Mouse (Mus musculus): ENCODE data around the gene Phgr1. TPM values are rescaled to one million over a fixed set of nuclear protein-coding genes. Genes with fewer than 3 reads are reported as not detected.

Gene Phgr1
- polyA plus RNA-seq, 1 experiment from 2014 or later = not detected

DNA sequence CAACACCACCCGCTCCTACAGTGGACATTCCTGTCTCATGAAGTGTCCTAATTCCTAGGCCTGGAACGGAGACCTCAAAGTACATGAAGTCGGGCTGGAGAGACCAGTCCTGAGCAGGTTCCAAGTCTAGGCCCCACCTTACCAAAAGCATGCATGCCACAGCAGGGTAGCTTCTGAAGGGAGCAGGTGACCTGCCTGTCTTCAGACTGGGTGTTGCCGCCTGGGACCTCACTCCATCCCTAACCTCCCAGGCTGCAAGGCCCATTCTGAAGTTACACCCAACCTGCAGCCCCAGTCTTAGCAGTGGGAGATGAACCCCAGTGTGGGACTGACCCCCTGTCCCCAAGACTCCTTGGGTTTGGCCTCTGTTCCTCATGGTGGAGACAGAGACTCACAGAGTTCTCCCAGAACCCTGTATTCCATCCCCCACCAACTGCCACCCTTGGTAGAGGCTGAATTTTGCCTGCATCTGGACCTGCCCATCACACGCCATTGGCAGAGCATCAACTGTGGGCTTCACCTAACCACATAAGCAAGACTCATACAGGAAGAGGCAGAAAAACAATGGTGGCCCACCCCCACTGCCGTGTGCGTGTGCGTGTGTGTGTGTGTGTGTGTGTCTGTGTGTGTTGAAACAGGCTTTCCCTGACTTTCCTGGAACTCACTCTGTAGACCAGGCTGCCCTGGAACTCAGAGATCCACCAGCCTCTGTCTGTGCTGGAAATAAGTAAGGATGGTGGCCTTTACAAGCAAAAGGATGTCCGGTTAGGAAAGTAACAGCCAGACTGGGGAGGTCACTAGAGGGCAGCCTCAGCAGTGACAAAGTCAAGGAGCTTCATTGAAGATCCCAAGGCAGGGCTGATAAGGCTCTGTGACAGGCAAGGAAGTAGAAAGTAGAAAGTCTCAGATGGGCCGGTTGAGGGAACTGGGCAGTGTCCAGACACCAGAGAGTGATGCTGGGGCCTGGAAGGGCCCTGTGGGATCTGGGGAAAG, 6.2 kb upstream of the Phgr1 start:
- Histone ChIP-seq H3K4me3 (no peak overlapping the region), H3K27me3 (no peaks in the 10 kb centered on the region), H3K4me1 (peaks cover 30% of the 10 kb centered on the region), H3K9me3 (no peaks in the 10 kb centered on the region), H3K27ac (replicated peaks) (no peak overlapping the region), H3K9ac (replicated peaks) (no peak overlapping the region), H3K36me3 (no peaks in the 10 kb centered on the region), H3K4me2 (replicated peaks) (no peak overlapping the region)
- ATAC-seq (replicated peaks) = no peak
- WGBS = 80% methylated on average over 10 of the region's 10 CpGs

- H3K9ac ChIP-seq (replicated peaks) = no peak overlapping the region
- H3K27me3 ChIP-seq = no peaks in the 10 kb centered on the region
- no peak overlapping the region for H3K4me2 ChIP-seq (replicated peaks)
- H3K4me1 ChIP-seq = peaks cover 24% of the 10 kb centered on the region
- H3K9me3 ChIP-seq = no peaks in the 10 kb centered on the region
- H3K27ac ChIP-seq (replicated peaks) = 0 out of 2 replicates have a peak overlapping the region, but pooled peaks have one; percentile 85
- H3K4me3 ChIP-seq = no peak overlapping the region
- no peaks in the 10 kb centered on the region for H3K36me3 ChIP-seq
- no peak for ATAC-seq (replicated peaks)
- WGBS = 98% methylated on average over 2 of the region's 2 CpGs
Measured at GRCm38 (mm10) chr2:118774536-118774935, 2.0 kb downstream of the Phgr1 start.

- 32% methylated on average over 1 of the region's 1 CpGs for WGBS
- no peak overlapping the region for H3K9ac ChIP-seq (replicated peaks)
- peak overlapping the region; percentile 85 for H3K27ac ChIP-seq (replicated peaks)
- no peaks in the 10 kb centered on the region for H3K36me3 ChIP-seq
- H3K4me3 ChIP-seq = no peak overlapping the region
- no peak for ATAC-seq (replicated peaks)
- no peak overlapping the region for H3K4me2 ChIP-seq (replicated peaks)
- H3K9me3 ChIP-seq = no peaks in the 10 kb centered on the region
- H3K4me1 ChIP-seq = peaks cover 31% of the 10 kb centered on the region
- H3K27me3 ChIP-seq = no peaks in the 10 kb centered on the region
Measured at GRCm38 (mm10) chr2:118775396-118775795, 2.8 kb downstream of the Phgr1 start.

DNA sequence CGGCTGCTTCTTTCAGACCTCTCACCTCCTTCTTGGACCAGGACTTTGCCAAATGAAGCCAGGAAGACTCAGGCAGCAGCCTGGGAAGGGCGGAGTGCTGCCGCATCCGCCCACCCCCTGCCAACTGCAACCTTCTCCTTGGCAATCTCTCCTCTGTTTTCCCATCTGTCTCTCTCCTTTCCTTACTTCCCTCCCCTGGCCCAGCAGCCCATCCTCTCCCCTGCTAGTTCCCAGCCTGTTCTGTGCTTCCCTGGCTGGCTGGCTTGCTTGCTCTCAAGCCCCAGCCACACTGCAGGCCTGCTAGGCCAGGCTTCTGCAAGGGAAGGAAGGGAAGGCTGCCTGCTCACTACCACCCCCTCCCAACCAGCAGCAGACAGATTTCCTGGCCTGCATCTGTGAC, 3.3 kb downstream of the Phgr1 start:
- 54% methylated on average over 4 of the region's 4 CpGs for WGBS
- H3K36me3 ChIP-seq = no peaks in the 10 kb centered on the region
- H3K4me3 ChIP-seq = no peak overlapping the region
- H3K27ac ChIP-seq (replicated peaks) = peak overlapping the region; percentile 85
- H3K9ac ChIP-seq (replicated peaks) = no peak overlapping the region
- peaks cover 35% of the 10 kb centered on the region for H3K4me1 ChIP-seq
- no peaks in the 10 kb centered on the region for H3K27me3 ChIP-seq
- no peak overlapping the region for H3K4me2 ChIP-seq (replicated peaks)
- peak; percentile 47 for ATAC-seq (replicated peaks)
- no peaks in the 10 kb centered on the region for H3K9me3 ChIP-seq

GRCm38 (mm10) chr2:118776295-118776694, 3.7 kb downstream of the Phgr1 start:
- H3K36me3 ChIP-seq = no peaks in the 10 kb centered on the region
- 75% methylated on average over 2 of the region's 2 CpGs for whole genome bisulfite sequencing
- H3K4me2 ChIP-seq (replicated peaks) = no peak overlapping the region
- peak; percentile 1; the same call in 1 of the 2 replicates for ATAC-seq (replicated peaks)
- peak overlapping the region; percentile 85 for H3K27ac ChIP-seq (replicated peaks)
- no peak overlapping the region for H3K4me3 ChIP-seq
- peaks cover 37% of the 10 kb centered on the region for H3K4me1 ChIP-seq
- H3K27me3 ChIP-seq = no peaks in the 10 kb centered on the region
- H3K9me3 ChIP-seq = no peaks in the 10 kb centered on the region
- no peak overlapping the region for H3K9ac ChIP-seq (replicated peaks)

- ATAC-seq (replicated peaks) = no peak
- H3K4me2 ChIP-seq (replicated peaks) = no peak overlapping the region
- H3K4me3 ChIP-seq = no peak overlapping the region
- no peaks in the 10 kb centered on the region for H3K27me3 ChIP-seq
- 84% methylated on average over 4 of the region's 4 CpGs for WGBS
- no peak overlapping the region for H3K9ac ChIP-seq (replicated peaks)
- H3K27ac ChIP-seq (replicated peaks) = no peak overlapping the region
- peaks cover 37% of the 10 kb centered on the region for H3K4me1 ChIP-seq
- H3K36me3 ChIP-seq = no peaks in the 10 kb centered on the region
- H3K9me3 ChIP-seq = no peaks in the 10 kb centered on the region
Measured at GRCm38 (mm10) chr2:118778418-118778817, 5.8 kb downstream of the Phgr1 start.

GRCm38 (mm10) chr2:118779065-118779464, 6.5 kb downstream of the Phgr1 start:
- H3K4me3 ChIP-seq = peak overlapping the region; percentile 46
- 8% methylated on average over 10 of the region's 10 CpGs for WGBS
- peak overlapping the region; percentile 65 for H3K27ac ChIP-seq (replicated peaks)
- ATAC-seq (replicated peaks) = peak; percentile 14
- peaks cover 37% of the 10 kb centered on the region for H3K4me1 ChIP-seq
- peak overlapping the region; percentile 62 for H3K4me2 ChIP-seq (replicated peaks)
- no peaks in the 10 kb centered on the region for H3K36me3 ChIP-seq
- peak overlapping the region; percentile 51 for H3K9ac ChIP-seq (replicated peaks)
- H3K27me3 ChIP-seq = no peaks in the 10 kb centered on the region
- no peaks in the 10 kb centered on the region for H3K9me3 ChIP-seq

DNA sequence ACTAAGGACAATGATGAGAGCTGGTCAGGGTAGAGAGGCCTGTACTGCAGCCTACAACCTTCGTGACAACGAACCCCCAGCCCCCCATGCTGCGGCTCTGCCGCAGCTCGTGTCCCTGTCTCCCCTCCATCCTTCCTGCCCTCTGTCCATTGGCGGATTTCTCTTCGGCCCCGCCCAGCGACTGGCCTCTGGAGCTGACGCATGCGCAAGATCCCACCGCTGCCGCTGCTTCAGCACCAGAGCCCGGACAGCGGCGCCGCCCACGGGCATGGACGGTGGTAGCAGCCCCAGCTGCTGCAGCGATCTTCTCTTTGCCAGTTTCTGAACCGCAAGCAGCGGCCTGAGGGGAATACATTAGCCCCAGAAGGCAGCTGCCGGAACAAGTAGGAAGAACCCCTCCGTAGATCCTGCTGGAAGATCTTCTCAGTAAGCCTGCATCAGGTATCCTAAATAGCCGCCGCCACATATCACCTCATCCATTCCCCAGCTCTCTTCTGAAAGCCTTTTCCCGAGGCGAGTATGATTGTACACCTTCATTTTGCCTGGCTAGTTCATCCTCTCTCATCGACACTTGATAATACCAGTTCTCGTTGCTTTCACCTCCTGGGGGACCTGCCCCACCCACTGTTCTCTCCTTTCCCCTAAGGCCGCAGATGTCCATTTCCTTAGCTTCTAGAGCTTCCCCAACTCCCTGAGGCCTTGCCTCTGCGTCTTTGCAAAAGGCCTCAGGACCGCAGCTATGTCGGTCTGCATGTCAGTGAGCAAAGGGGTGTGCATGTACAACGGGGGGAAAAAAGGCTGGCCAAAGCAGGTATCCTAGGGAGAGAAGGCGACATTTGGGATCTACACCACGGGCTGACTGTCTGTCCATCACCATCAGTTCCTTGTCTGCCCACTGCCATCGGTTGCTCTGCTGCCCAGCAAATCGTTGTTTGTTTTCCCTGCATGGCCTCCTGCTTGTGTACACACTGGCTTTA, 7.2 kb downstream of the Phgr1 start, which contains the start of gene Disp2:
Disp2 (plus strand) TSS at position 216 of the 977 bp plus-strand sequence.
- Histone ChIP-seq H3K27ac (replicated peaks) (peak within 1 kb of the TSS; percentile 65), H3K4me2 (replicated peaks) (peak within 1 kb of the TSS; percentile 62), H3K36me3 (no peaks in the 10 kb centered on the region), H3K4me3 (peak within 1 kb of the TSS; percentile 46), H3K9me3 (no peaks in the 10 kb centered on the region), H3K9ac (replicated peaks) (peak within 1 kb of the TSS; percentile 51), H3K4me1 (peaks cover 37% of the 10 kb centered on the region), H3K27me3 (no peaks in the 10 kb centered on the region)
- WGBS = 10% methylated on average over 39 of the region's 39 CpGs
- peak; percentile 95 for ATAC-seq (replicated peaks)

GRCm38 (mm10) chr2:118781115-118781514, 8.5 kb downstream of the Phgr1 start:
- WGBS = 27% methylated on average over 1 of the region's 1 CpGs
- ATAC-seq (replicated peaks) = no peak
- Histone ChIP-seq H3K4me3 (no peak overlapping the region), H3K9ac (replicated peaks) (no peak overlapping the region), H3K4me2 (replicated peaks) (peak overlapping the region; percentile 62; the same call in 1 of the 2 replicates), H3K4me1 (peaks cover 23% of the 10 kb centered on the region), H3K9me3 (no peaks in the 10 kb centered on the region), H3K27ac (replicated peaks) (no peak overlapping the region), H3K27me3 (no peaks in the 10 kb centered on the region), H3K36me3 (no peaks in the 10 kb centered on the region; the same call in 1 of the 2 replicates)

- ATAC-seq (replicated peaks) = no peak
- H3K9me3 ChIP-seq = no peaks in the 10 kb centered on the region
- H3K27ac ChIP-seq (replicated peaks) = no peak overlapping the region
- WGBS = 71% methylated on average over 4 of the region's 4 CpGs
- H3K9ac ChIP-seq (replicated peaks) = no peak overlapping the region
- no peak overlapping the region for H3K4me2 ChIP-seq (replicated peaks)
- peaks cover 19% of the 10 kb centered on the region for H3K4me1 ChIP-seq
- H3K4me3 ChIP-seq = no peak overlapping the region
- no peaks in the 10 kb centered on the region; the same call in 1 of the 2 replicates for H3K36me3 ChIP-seq
- H3K27me3 ChIP-seq = no peaks in the 10 kb centered on the region
Measured at GRCm38 (mm10) chr2:118782303-118782702, 9.7 kb downstream of the Phgr1 start.

- Histone ChIP-seq H3K9me3 (no peaks in the 10 kb centered on the region), H3K27me3 (no peaks in the 10 kb centered on the region), H3K4me2 (replicated peaks) (no peak overlapping the region), H3K36me3 (peaks cover 3% of the 10 kb centered on the region; the same call in 1 of the 2 replicates), H3K27ac (replicated peaks) (no peak overlapping the region), H3K9ac (replicated peaks) (no peak overlapping the region), H3K4me3 (no peak overlapping the region), H3K4me1 (peaks cover 19% of the 10 kb centered on the region)
- no peak for ATAC-seq (replicated peaks)
- WGBS = 64% methylated on average over 5 of the region's 5 CpGs
Measured at GRCm38 (mm10) chr2:118783093-118783492, 10.5 kb downstream of the Phgr1 start.
